Mouse (Mus musculus) heart, postnatal 0 days (tissue): ENCODE measurements around the gene Cabp2.

Experiments used
- CTCF ChIP-seq: IDR thresholded peaks from 2 replicates; pipeline ENCODE4 v1.5.1; 2016; ENCODE audit warnings: antibody characterized with exemption, control low read depth, low read depth
- EP300 ChIP-seq: IDR thresholded peaks from 2 replicates; pipeline ENCODE4 v1.6.1; 2016; ENCODE audit warnings: antibody characterized with exemption, low read depth

DNA sequence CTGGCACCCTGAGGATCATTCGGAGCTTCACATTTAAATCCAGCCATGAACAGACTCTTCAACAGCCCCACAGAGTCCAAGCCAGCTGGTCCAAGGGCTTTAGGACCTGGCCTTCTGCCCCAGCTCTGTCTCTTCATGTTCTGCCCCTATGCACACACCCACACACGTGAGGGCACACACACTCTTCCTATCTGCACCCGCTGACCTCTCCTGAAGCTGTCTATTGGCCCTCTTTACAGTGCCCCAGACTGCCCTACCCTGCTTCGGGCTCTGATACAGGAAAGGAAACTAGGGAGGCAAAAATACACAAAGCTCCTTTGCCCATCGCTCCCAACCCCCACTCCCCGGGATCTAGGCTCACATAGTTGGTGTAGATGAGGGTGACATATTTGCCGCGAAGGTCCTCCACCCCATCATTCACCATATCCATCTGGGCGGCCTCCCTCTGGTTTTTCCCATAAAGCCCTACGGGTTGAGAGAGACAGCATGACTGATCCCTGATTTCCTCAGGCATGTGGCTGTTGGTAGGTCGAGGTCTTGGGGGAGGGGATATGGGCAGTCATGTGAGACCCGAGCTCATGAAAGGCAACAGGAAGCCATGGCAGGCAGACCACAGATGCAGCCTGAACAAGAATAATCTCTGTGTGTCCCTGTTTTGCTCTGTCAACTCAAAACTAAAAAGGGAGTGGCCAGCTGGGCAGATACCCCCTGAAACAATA is 44.9 kb upstream of the Cabp2 start:
- TF ChIP-seq CTCF (no peak), EP300 (no peak)
